Comparison of ENCODE assay signal across 9 mouse cellular contexts in the genomic region with DNA sequence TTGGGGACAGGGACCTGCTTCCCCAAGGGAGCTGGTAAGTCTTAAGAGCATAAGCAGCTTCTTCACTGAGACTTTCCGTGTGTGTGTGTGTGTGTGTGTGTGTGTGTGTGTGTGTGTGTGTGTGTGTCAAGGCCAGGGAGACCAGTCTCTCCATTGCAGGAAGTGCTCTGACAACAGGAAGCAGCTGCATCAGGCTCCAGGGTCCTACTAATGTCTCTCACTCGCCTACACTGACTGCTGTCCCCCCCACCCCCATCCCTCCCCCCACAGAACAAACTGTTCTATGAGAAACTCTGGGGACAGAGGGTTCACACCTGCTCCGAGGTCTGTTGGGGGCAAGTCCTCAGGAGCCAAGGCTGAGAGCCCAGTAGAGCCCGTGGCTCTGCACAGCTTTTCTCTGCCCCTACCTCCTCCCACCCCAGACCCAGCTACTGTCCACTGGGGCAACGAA. TPM values are rescaled to one million over a fixed set of nuclear protein-coding genes. Genes with fewer than 3 reads are reported as not detected.
DNase-seq lines count a peak whose midpoint lies in the region; ATAC-seq and TF ChIP-seq lines count a peak whose summit lies in the region.
"Had no signal": no experiment of that assay in that cellular context is flagged by ENCODE, and none has a peak within 500 bp of the region (broad histone marks: within the 10 kb centered on the region; RNA-seq: fewer than 3 reads in every experiment).

No protein-coding gene starts in this region.

- peaks cover 14% of the 10 kb centered on the region; the same call in 1 of the 2 replicates for H3K4me1 ChIP-seq in heart, postnatal 0 days (ENCODE audit: control insufficient read depth, insufficient read depth)
- H3K4me1 ChIP-seq in liver, embryonic 12.5 days, result peaks cover 28% of the 10 kb centered on the region
- H3K4me1 ChIP-seq in stomach, embryonic 15.5 days, result peaks cover 16% of the 10 kb centered on the region

- H3K27ac ChIP-seq in heart, postnatal 0 days (ENCODE audit: low read depth), result peak overlapping the region; percentile 39; the same call in 1 of the 2 replicates
- H3K27ac ChIP-seq in liver, embryonic 12.5 days, result peak overlapping the region; percentile 37; the same call in 1 of the 2 replicates
- H3K27ac ChIP-seq in stomach, embryonic 15.5 days, result 0 out of 2 replicates have a peak overlapping the region, but pooled peaks have one; percentile 67

- no peak overlapping the region for H3K9ac ChIP-seq in heart, postnatal 0 days (replicated peaks; ENCODE audit: low read depth, low read length)
- H3K9ac ChIP-seq in liver, embryonic 12.5 days, result no peak overlapping the region
- H3K9ac ChIP-seq in stomach, embryonic 15.5 days, result no peak overlapping the region

- WGBS in heart, postnatal 0 days, result 56% methylated on average over 5 of the region's 5 CpGs
- 10% methylated on average over 5 of the region's 5 CpGs for WGBS in liver, embryonic 12.5 days (ENCODE audit: insufficient replicate concordance)
- 26% methylated on average over 5 of the region's 5 CpGs for WGBS in stomach, embryonic 15.5 days

- ATAC-seq in CD4-positive, CD25-positive, alpha-beta regulatory T cell, adult 4 months, result peak; percentile 73
- peak; percentile 52; the same call in 1 of the 2 replicates for ATAC-seq in heart, postnatal 0 days (ENCODE audit: insufficient read depth, low read depth)
- peak; percentile 20; the same call in 1 of the 2 replicates for ATAC-seq in liver, embryonic 12.5 days
- ATAC-seq in stomach, embryonic 15.5 days (ENCODE audit: insufficient read depth, low FRiP score, low read depth), result no peak

- intact Hi-C loops in gastrocnemius, postnatal 36 days (cut with DNase I), result no loop called here

- no peak overlapping the region for H3K4me2 ChIP-seq in heart, postnatal 0 days (ENCODE audit: low read depth, low read length)
- no peak overlapping the region for H3K4me2 ChIP-seq in liver, embryonic 12.5 days
- no peak overlapping the region for H3K4me2 ChIP-seq in stomach, embryonic 15.5 days

- no peak overlapping the region for H3K4me3 ChIP-seq in heart, postnatal 0 days (ENCODE audit: low read depth, low read length)
- H3K4me3 ChIP-seq in liver, embryonic 12.5 days, result no peak overlapping the region
- no peak overlapping the region for H3K4me3 ChIP-seq in stomach, embryonic 15.5 days (replicated peaks)
- H3K4me3 ChIP-seq: erythroblast, embryonic 14.5 days had no signal

- H3K36me3 ChIP-seq in heart, postnatal 0 days (replicated peaks; ENCODE audit: control insufficient read depth, insufficient read depth, low read length), result no peaks in the 10 kb centered on the region
- H3K36me3 ChIP-seq in liver, embryonic 12.5 days, result no peaks in the 10 kb centered on the region
- H3K36me3 ChIP-seq in stomach, embryonic 15.5 days, result no peaks in the 10 kb centered on the region

- TF ChIP-seq EP300 in heart, postnatal 0 days (IDR thresholded peaks at IDR 0.05; ENCODE audit: low read depth), result no peak

- H3K27me3 ChIP-seq in heart, postnatal 0 days (ENCODE audit: control insufficient read depth, insufficient read depth, low read length), result no peaks in the 10 kb centered on the region
- no peaks in the 10 kb centered on the region for H3K27me3 ChIP-seq in liver, embryonic 12.5 days (replicated peaks)
- H3K27me3 ChIP-seq in stomach, embryonic 15.5 days (replicated peaks), result no peaks in the 10 kb centered on the region

- TF ChIP-seq CTCF in heart, postnatal 0 days (IDR thresholded peaks at IDR 0.05; ENCODE audit: low read depth), result no peak

- DNase-seq in gastrocnemius, postnatal 25 days, result peak; percentile 56
- DNase-seq in gastrocnemius, postnatal 36 days, result no peak
- DNase-seq in heart, postnatal 0 days (ENCODE audit: low spot score), result no peak
- DNase-seq in cerebellum, adult 11 months, result no peak
- no peak for DNase-seq in layer of hippocampus, postnatal 14 days (ENCODE audit: low spot score in 2 of 2)

- no peaks in the 10 kb centered on the region for H3K9me3 ChIP-seq in heart, postnatal 0 days (replicated peaks; ENCODE audit: control insufficient read depth, low read length)
- H3K9me3 ChIP-seq in liver, embryonic 12.5 days (replicated peaks), result no peaks in the 10 kb centered on the region
- H3K9me3 ChIP-seq in stomach, embryonic 15.5 days, result no peaks in the 10 kb centered on the region

RNA-seq across cellular contexts. Expression of a gene that starts 11.8 kb away (rescaled TPM):
- total RNA-seq in gastrocnemius, postnatal 25 days (2021), result 100 to 1,000 TPM; 129 to 134 TPM
- 100 to 1,000 TPM; 122 to 131 TPM for total RNA-seq in gastrocnemius, postnatal 36 days (2021)
- 100 to 1,000 TPM; 272 to 283 TPM for polyA plus RNA-seq in CD4-positive, CD25-positive, alpha-beta regulatory T cell, adult 4 months (2017; shearing (Covaris generic))
- 123 and 141 TPM in 2 replicates for total RNA-seq in heart, postnatal 0 days (2014; rRNA removed; ENCODE audit: low replicate concordance)
- polyA plus RNA-seq in heart, postnatal 0 days (2015; fragmentation: Nextera tagmentation; extraction: Ambion mirVana), result 210 and 219 TPM in 2 replicates
- 130 TPM in 2 replicates for polyA plus RNA-seq in liver, embryonic 12.5 days (2016; fragmentation: Nextera tagmentation; extraction: Ambion mirVana)
- 222 and 224 TPM in 2 replicates for polyA plus RNA-seq in stomach, embryonic 15.5 days (2015; fragmentation: Nextera tagmentation; extraction: Ambion mirVana)
- total RNA-seq in layer of hippocampus, postnatal 14 days (2021), result 100 to 1,000 TPM; 169 to 184 TPM

RNA-seq across cellular contexts. Expression of a gene that starts 58.2 kb away (rescaled TPM):
- total RNA-seq in gastrocnemius, postnatal 25 days (2021), result 1 to 10 TPM; 3.4 to 4.7 TPM
- 1 to 10 TPM; 2.9 to 6.0 TPM for total RNA-seq in gastrocnemius, postnatal 36 days (2021)
- polyA plus RNA-seq in CD4-positive, CD25-positive, alpha-beta regulatory T cell, adult 4 months (2017; shearing (Covaris generic)), result 1 to 10 TPM; 1.3 to 4.2 TPM
- total RNA-seq in heart, postnatal 0 days (2014; rRNA removed; ENCODE audit: low replicate concordance), result 12.7 and 14.5 TPM in 2 replicates
- polyA plus RNA-seq in heart, postnatal 0 days (2015; fragmentation: Nextera tagmentation; extraction: Ambion mirVana), result 1.5 and 1.6 TPM in 2 replicates
- 0.62 and 0.83 TPM in 2 replicates for polyA plus RNA-seq in liver, embryonic 12.5 days (2016; fragmentation: Nextera tagmentation; extraction: Ambion mirVana)
- 3.6 and 5.2 TPM in 2 replicates for polyA plus RNA-seq in stomach, embryonic 15.5 days (2015; fragmentation: Nextera tagmentation; extraction: Ambion mirVana)
- total RNA-seq in layer of hippocampus, postnatal 14 days (2021), result 1 to 10 TPM; 5.2 to 6.7 TPM
